Mouse (Mus musculus) lung, postnatal 36 days (tissue): ENCODE measurements around the gene Wdr46.
"Not testable (repeated sequence)": the region's sequence is repeated elsewhere in the genome, so short reads cannot be mapped to it uniquely, and the experiment has no call there.

Source experiments
- DNase-seq: peaks from one replicate; pipeline ENCODE4 v3.0.0; 2022; ENCODE audit warnings: mixed read lengths

Gene Wdr46

DNA sequence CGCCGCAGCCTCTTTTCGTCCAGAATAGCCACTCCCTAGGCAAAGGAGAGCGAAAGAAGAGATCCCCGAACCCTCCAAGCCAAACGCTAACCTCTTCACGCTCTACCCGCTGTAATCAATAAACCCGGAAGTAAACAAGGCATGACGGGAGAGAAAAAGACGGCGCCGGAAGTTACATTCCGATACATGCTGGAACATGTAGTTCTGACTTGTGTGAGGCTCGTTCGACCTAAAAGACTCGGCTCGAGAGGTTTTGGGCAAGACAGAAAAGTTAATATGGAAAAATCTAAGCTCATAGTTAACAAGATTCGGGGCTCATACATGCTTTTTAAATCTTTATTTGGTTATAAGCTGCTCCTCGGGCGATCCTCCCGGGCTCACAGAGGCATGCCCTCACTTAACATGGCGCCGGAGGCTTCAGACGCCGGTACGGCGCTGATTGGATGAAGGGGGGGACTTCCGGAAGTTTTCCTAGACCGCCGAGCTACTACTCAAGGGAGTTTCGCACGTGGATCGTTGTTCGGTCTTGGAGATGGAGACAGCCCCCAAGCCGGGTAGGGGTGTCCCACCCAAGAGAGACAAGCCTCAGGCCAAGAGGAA, at the start of gene Wdr46, which contains the start of gene Pfdn6:
Gene Wdr46 (plus strand): TSS at position 455 of the 600 bp plus-strand sequence.
Gene Pfdn6 (minus strand): TSS at position 138 of the 600 bp plus-strand sequence.
- peak; percentile 94 for DNase-seq

DNA sequence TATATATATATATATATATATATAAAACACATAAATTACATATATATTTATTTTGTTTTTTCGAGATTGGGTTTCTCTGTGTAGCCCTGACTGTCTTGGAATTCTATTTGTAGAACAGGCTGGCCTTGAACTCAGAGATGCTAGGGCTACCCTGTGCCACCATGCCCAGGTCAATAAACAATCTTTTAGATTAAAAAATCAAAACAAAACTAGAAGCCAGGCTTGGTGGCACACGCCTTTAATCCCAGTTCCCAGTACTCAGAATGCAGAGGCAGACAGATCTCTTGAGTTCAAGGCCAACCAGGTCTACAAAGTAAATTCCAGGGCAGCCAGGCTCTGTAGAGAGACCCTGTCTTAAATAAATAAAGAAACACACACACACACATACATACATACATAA, 49.1 kb upstream of the Wdr46 start:
- DNase-seq, result no peak

DNA sequence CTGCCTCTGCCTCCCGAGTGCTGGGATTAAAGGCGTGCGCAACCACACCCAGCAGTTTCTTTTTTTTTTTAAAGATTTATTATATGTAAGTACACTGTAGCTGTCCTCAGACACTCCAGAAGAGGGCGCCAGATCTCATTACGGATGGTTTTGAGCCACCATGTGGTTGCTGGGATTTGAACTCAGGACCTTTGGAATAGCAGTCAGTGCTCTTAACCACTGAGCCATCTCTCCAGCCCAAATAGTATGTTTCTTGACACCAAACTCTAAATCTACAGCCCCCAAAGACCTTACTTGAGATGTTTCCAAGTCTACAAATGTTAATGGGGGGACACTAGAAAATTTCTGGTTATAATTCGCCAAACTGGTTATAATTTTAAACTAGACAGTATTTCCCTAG, 48.6 kb upstream of the Wdr46 start:
- peak; percentile 37 for DNase-seq

DNA sequence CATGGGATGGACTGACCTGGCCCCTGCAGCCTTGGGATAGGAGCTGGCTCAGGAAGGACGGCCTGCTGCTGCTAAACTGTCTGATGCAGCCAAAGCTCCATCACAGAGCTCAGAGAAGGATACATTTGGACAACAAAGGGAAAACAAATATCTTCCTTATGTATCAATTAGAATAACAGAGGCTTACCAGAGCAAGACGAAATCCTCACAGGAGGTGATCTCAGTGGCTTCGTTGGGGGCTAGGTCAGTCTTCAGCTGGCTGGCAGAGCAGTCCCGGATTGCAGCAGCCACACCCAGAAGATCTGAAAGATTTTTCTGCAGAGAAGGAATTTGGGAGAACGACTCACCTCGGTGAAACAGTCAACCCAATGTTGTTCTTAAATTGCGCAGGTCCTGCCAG, 48.0 kb upstream of the Wdr46 start:
- DNase-seq, result no peak

DNA sequence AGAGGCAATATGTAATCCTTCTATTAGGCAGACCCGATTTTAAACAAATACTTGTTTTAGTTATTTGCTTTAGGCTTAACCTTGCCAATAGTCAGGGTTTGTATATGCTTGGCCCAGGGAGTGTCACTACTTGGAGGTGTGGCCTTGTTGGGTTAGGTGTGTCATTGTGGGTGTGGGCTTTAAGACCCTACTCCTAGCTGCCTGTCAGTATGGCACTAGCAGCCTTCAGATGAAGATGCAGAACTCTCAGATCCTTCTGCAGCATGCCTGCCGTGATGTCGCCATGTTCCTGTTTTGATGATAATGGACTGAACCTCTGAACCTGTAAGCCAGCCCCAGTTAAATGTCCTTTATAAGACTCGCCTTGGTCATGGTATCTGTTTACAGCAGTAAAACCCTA, 47.4 kb upstream of the Wdr46 start:
- not testable (repeated sequence) for DNase-seq

DNA sequence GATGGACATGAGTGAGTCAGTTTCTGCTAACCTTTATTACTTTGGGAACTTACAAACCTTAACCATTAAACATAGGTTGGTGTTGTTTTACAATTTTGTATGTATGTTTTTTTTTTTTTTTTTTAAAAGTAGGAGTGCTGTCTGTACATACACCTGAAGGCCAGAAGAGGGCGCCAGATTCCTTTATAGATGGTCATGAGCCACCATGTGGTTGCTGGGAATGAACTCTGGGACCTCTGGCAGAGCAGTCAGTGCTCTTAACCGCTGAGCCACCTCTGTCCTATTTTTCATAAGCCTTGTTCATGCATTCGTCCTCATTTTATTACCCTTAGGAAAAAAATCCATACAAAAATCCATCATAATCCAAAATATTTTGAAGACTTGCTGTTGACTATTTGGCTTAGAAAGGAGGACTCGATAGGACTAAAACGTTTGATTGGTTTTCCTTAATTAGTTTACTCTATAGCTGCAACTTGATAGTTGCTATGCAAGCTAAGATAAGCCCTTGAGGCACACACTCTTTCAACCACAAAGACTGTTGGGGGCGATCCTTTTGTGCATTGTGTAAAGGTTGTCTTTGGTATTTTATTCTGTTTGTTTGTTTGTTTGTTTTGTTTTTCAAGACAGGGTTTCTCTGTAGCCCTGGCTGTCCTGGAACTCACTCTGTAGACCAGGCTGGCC, 43.2 kb upstream of the Wdr46 start:
- DNase-seq, result peak; percentile 70

DNA sequence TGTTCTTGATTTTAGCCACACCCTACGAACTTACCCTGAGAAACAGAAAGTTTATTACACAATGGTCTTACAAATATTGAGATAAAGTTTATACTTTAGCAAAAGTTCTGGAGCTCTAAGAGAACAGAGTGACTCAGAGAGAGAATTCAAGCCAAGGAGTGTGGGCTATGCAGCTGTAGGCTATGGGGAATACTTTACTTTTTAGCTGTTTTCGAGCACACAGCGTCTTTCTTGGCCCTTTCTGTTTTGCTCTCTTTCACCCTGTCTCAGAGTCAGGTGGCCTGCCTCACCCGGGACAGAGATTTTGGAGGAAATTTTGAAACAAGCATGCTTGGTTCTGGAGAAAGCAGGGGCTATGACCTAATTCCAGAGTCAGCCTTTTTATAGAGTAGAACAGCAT, 42.3 kb upstream of the Wdr46 start:
- DNase-seq, result not testable (repeated sequence)

DNA sequence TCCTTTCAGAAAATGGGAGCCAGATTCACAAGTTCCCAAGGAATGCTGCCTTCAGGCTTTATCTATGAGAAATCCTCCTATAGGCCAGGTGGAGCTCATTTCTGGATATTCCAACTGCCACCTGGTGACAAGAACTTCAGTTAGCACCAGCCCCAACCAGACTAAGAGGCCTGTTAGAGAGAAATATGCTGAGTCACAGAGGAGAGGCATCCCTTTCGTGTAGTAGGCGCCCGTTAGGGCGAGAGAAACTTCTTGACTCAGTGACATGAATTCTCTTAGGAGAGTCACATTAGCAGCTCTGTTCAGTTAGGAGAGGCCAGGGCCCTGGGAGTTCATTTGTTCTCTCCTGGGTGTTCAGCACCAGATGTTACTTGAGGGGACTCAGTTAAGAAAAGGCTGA, 40.8 kb upstream of the Wdr46 start:
- DNase-seq, result no peak

DNA sequence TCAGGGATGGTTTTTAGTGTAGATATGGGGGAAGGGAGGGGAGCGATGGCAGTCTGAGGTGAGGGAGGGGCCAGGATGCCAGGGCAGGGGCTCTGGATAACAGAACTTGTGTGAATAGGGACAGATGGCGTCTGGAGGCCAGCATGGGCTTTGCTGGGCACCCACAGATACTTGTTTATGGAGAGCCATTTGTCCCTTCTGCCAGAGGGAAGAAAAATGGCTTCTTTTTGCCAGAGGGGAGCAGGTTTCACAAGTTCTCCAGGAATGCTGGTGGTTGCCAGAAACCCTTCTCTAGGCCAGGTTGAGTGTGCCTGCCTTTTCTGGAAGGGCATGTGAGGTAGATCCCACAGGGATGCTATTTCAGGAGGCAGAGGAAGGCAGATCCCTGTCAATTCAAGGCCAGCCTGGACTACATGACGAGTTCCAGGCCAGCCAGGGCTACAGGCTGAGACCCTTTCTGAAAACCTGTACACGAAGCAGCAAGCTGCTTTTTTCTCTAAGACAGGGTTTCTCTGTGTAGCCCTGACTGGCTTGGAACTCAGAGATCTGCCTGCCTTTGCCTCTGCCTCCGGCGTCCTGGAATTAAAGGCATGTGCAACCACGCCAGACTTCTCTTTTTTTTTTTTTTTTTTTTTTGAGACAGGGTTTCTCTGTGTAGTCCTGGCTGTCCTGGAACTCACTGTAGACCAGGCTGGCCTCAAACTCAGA, 40.0 kb upstream of the Wdr46 start:
- DNase-seq, result no peak

DNA sequence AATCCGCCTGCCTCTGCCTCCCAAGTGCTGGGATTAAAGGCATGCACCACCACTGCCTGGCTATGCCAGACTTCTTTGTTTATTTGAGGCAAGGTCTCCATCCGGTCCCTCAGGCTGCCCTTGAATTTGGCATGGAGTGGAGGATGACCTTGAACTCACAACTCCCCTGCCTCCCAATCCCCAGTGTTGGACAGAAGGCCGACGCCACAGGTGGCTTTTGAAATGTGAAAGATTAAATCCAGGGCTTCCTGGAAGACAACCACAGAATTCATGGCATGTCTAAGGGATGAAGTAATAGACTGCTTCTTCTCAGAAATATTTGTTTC, 39.5 kb upstream of the Wdr46 start:
- DNase-seq, result no peak

DNA sequence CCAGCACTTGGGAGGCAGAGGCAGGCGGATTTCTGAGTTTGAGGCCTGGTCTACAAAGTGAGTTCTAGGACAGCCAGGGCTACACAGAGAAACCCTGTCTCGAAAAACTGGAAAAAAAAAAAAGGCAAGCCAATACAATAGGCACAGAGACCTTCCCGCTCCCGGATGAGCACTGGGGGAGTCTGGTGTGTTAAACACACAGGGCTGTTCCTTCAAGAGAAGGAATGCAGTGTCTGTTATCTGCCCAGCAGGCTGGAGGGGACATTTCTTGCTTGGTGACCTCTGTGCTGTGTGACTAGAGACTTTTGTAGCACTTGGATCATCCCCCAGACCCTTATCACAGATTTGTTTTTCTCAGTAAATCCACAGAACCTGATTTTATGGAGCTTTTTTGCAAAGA, 38.8 kb upstream of the Wdr46 start:
- no peak for DNase-seq

DNA sequence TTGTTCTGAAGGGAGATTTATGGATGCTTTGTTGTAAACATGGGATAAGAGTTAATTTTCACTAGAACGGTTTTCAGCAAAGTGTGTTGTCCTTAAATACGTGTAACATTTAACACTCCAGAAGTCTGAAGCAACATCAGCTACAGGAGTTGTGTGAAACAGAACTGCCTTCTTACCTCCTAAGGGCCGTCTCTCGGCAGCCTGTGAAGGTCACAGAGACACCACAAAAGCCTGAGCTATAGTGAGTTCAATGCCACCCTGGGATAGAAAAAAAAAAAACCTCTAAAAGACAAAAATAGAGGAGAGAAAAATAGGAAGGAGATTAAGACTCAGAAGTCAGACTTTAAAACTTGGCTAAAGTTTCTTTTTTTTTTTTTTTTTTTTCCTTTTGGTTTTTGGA, 38.4 kb upstream of the Wdr46 start:
- DNase-seq, result no peak

DNA sequence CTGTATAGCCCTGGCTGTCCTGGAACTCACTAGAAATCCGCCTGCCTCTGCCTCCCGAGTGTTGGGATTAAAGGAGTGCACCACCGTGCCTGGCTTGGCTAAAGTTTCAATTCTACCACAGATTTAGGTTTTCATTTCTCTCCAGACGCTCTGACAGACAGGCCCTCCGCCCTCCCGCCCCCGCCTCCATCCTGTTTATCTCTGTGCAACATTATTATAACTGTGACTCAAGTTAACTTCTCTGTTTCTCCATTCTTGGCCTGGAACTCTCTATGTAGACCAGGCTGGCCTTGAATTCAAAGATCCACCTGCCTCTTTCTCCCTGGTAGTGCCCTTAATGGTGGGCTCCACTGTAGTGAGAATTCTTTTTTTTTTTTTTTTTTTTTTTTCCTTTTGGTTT, 38.0 kb upstream of the Wdr46 start:
- no peak for DNase-seq

DNA sequence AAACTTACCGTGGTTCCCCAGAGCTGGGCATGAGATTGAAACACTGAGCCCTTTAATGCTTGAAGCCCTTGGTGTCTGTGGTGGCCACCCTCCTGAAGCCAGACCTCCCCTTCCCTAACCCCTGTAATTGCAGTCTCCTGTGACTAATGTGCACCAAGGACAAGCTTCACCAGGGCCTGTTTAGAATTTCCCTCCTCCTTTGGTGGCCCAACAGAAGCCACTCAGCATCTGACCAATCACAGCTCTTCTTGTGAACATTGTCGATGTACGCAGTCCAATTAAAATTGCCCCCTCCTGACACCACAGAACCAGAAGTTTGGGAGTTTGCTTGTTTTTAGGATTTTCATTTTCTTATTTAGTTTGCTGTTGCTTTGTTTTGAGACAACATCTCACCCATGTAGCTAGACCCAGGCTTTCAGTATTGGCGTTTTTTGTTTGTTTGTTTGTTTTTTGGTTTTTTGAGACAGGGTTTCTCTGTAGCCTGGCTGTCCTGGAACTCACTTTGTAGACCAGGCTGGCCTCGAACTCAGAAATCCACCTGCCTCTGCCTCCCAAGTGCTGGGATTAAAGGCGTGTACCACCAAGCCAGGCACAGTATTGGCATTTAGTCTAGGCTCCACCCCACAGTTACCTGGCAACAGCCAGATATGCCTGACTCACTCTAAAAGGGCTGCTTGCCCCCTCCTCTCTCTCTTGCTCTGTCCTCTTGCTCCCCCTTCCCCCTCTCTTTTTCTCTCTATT, 36.4 kb upstream of the Wdr46 start:
- not testable (repeated sequence) for DNase-seq

DNA sequence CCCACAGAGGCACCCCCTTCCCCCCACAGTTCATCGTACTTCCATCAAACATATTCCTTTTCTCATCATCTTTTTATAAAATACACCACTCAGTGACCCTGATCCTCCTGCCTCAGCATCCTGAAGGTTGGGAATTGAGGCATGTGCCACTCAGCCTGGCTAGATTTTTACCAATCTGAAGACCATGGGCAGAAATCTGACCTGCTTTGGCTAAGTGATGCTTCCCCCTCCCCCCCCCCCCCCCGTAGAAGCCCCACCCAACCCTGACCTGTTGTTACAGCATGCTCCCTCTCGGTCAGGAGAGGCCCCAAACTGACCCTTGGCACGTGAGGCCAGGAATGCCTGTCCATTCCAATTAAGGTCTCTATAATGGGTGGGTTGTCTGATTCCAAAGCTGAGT, 35.6 kb upstream of the Wdr46 start, which contains the start of gene Platr17:
Gene Platr17 (plus strand): TSS at position 301 of the 400 bp plus-strand sequence.
- not testable (repeated sequence) for DNase-seq

DNA sequence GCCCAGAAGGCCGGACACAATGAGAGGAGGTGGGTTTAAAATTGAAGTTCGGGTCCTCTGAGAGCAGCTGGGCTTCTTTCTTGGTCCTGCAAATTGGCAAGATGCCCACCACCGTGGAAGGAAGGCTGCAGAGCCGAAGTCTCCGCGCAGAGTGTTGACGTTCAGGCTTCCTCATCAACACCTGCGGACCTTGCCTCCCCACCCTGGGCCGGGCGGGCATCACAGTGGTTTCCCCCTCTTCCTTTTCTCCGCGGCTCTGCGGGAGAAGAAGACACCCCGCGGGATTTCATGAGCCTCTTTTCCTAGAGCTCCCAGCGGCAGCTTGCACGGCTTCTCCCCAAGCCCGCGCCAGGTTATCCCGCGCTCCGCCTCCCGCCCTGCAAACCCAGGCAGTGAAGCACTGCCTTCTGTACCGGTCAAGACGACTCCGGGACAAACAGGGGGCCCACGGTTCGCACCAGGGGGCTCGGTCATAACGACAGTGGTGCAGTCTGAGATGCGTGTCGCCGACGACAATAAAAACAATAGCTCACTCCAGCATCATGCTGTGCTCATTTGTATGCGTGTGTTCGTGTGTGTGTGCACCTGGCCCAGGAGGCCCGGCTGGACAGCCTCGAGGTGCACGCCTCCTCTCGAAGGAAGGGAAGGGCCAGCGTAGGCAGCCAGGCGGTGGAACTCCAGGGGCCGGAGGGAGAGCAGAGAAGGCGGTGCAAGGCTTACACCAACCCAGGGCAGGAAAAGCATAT, 32.0 kb upstream of the Wdr46 start:
- DNase-seq, result peak; percentile 52

DNA sequence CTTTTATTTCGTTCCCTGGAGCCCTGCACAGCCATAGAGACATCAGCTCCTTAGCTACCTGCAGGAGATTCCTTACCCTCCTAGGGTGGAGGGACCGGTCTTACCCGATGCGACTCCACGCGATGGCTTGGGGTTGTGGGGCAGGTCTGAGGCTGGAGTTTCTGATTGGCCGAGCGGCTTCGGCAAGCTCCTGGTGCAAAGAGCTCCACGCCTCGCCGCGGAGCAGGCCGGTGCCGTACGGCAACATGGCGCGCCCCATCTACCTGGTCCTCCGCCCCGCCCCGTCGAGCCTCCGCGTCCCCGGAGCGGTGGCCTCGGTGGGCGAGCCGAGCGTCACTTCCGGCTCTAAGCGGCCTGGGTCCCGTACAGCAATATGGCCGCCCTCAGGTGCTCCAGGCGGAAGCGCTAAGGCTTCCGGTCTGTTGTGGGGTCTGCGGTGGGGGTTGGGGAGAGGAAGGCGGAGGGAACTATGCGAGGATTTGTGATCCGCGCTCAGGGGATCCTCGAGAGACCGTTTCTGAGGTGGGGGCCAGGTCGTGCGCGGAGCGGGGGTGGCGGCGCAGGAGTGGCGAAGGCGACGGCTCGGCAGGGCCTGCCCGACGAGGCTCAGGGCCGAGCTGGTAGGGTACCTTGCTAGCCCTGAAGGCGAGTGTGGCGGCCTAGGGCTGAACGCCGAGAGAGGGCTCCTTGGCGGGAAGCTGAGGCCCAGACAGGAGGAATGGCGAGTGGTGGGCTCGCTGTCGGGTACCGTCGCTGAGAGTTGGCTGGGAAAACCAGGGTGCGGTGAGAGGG, 31.2 kb upstream of the Wdr46 start, which contains the start of gene Daxx:
Gene Daxx (plus strand): TSS at position 338 of the 792 bp plus-strand sequence.
- peak; percentile 99 for DNase-seq

DNA sequence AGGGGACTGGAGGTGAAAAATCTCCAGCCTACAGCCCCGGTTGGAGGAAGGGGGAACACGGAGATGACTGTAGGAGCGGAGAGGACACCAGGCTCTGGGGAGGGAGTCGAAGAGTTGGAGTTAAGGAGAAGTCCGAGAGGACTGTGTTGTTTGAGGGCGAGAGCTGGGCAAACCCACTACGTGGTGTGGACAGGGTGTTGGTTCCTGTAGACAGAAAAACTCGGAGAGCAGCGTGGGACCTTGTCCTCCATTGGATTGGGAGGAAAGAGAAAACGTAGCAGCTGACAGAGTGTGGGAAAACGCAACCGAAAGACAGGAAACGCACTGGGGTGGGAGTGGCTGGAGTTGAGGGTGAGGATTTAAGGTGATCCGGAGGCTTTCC, 30.6 kb upstream of the Wdr46 start:
- DNase-seq, result peak; percentile 81

DNA sequence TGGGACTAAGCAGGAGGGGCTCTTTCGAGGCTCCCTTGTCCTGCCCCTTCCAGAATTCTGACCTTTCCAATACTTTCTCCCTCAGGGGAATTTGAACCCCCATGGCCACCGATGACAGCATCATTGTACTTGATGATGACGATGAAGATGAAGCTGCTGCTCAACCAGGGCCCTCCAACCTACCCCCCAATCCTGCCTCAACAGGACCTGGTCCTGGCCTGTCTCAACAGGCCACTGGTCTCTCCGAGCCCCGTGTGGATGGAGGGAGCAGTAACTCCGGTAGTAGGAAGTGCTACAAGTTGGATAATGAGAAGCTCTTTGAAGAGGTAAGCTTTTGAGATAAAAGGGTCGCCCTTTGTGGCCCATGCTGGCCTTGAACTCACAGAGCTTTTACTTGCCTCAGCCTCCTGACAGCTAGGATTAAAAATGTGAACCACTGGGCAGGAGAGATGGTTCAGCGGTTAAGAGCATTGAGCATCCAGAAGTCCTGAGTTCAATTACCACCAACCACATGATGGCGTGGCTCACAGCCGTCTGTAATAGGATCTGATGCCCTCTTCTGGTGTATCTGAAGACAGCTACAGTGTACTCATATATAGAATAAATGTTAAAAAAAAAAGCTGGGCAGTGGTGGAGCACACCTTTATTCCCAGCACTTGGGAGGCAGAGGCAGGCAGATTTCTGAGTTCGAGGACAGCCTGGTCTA, 30.0 kb upstream of the Wdr46 start:
- no peak for DNase-seq

DNA sequence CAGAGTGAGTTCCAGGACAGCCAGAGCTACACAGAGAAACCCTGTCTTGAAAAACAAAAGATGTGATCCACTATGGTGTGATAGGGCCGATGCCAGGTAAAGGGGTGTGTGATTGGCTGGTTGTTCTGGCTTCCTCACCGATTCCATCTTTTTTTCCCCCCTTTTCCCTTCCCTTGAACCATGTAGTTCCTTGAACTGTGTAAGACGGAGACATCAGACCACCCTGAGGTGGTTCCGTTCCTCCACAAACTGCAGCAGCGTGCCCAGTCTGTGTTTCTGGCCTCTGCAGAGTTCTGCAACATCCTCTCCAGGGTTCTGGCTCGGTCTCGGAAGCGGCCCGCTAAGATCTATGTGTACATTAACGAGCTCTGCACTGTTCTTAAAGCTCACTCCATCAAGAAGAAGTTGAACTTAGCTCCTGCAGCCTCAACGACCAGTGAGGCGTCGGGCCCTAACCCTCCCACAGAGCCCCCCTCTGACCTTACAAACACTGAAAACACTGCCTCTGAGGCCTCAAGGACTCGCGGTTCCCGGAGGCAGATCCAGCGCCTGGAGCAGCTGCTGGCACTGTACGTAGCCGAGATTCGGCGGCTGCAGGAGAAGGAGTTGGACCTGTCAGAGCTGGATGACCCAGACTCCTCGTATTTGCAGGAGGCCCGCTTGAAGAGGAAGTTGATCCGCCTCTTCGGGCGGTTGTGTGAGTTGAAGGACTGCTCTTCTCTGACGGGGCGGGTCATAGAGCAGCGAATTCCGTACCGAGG, 29.2 kb upstream of the Wdr46 start:
- no peak for DNase-seq
